Mouse (Mus musculus): ENCODE results near the gene Ubap2. TPM values are rescaled to one million over a fixed set of nuclear protein-coding genes. Genes with fewer than 3 reads are reported as not detected.

The Ubap2 gene
- polyA plus RNA-seq, 1 experiment from 2014 or later = 64.5 TPM

GRCm38 (mm10) chr4:41179825-41180725, 94.9 kb downstream of the Ubap2 start:
- no peaks in the 10 kb centered on the region for H3K9me3 ChIP-seq (ENCODE audit: low read length)
- H3K9ac ChIP-seq (replicated peaks; ENCODE audit: low read length) = no peak overlapping the region
- no peaks in the 10 kb centered on the region for H3K4me1 ChIP-seq (ENCODE audit: insufficient read depth, low read length)
- peaks cover 29% of the 10 kb centered on the region for H3K36me3 ChIP-seq (ENCODE audit: insufficient read depth, low read length)
- 87% methylated on average over 15 of the region's 15 CpGs for WGBS
- no peak overlapping the region for H3K4me3 ChIP-seq (ENCODE audit: low read length)
- no peak overlapping the region for H3K27ac ChIP-seq (ENCODE audit: low read length)
- ATAC-seq (ENCODE audit: low FRiP score, low TSS enrichment) = no peak
- no peaks in the 10 kb centered on the region for H3K27me3 ChIP-seq (ENCODE audit: insufficient read depth, low read length)
- no peak overlapping the region for H3K4me2 ChIP-seq (replicated peaks; ENCODE audit: low read depth, low read length)

- no peak overlapping the region for H3K27ac ChIP-seq (ENCODE audit: low read length)
- H3K4me2 ChIP-seq (replicated peaks; ENCODE audit: low read depth, low read length) = no peak overlapping the region
- H3K27me3 ChIP-seq (ENCODE audit: insufficient read depth, low read length) = no peaks in the 10 kb centered on the region
- no peak for ATAC-seq (ENCODE audit: low FRiP score, low TSS enrichment)
- H3K9ac ChIP-seq (replicated peaks; ENCODE audit: low read length) = no peak overlapping the region
- 67% methylated on average over 2 of the region's 2 CpGs for WGBS
- H3K9me3 ChIP-seq (ENCODE audit: low read length) = no peaks in the 10 kb centered on the region
- peaks cover 19% of the 10 kb centered on the region for H3K36me3 ChIP-seq (ENCODE audit: insufficient read depth, low read length)
- no peak overlapping the region for H3K4me3 ChIP-seq (ENCODE audit: low read length)
- no peaks in the 10 kb centered on the region for H3K4me1 ChIP-seq (ENCODE audit: insufficient read depth, low read length)
Measured at GRCm38 (mm10) chr4:41174631-41175030, 100.3 kb downstream of the Ubap2 start.

- Histone ChIP-seq H3K27me3 (ENCODE audit: insufficient read depth, low read length) (no peaks in the 10 kb centered on the region), H3K36me3 (ENCODE audit: insufficient read depth, low read length) (peaks cover 21% of the 10 kb centered on the region), H3K4me3 (ENCODE audit: low read length) (no peak overlapping the region), H3K27ac (ENCODE audit: low read length) (no peak overlapping the region), H3K4me2 (replicated peaks; ENCODE audit: low read depth, low read length) (no peak overlapping the region), H3K9ac (replicated peaks; ENCODE audit: low read length) (no peak overlapping the region), H3K4me1 (ENCODE audit: insufficient read depth, low read length) (no peaks in the 10 kb centered on the region), H3K9me3 (ENCODE audit: low read length) (no peaks in the 10 kb centered on the region)
- no peak for ATAC-seq (ENCODE audit: low FRiP score, low TSS enrichment)
- 80% methylated on average over 2 of the region's 2 CpGs for WGBS
Measured at GRCm38 (mm10) chr4:41170970-41171369, 104.0 kb downstream of the Ubap2 start.

- Histone ChIP-seq H3K4me1 (ENCODE audit: insufficient read depth, low read length) (no peaks in the 10 kb centered on the region), H3K9me3 (ENCODE audit: low read length) (no peaks in the 10 kb centered on the region), H3K27ac (ENCODE audit: low read length) (peak overlapping the region; percentile 46; the same call in 1 of the 2 replicates), H3K27me3 (ENCODE audit: insufficient read depth, low read length) (no peaks in the 10 kb centered on the region), H3K4me3 (ENCODE audit: low read length) (no peak overlapping the region), H3K36me3 (ENCODE audit: insufficient read depth, low read length) (0 out of 2 replicates have a peak, but pooled peaks cover 9% of the 10 kb centered on the region), H3K4me2 (replicated peaks; ENCODE audit: low read depth, low read length) (no peak overlapping the region), H3K9ac (replicated peaks; ENCODE audit: low read length) (no peak overlapping the region)
- 67% methylated on average over 6 of the region's 6 CpGs for WGBS
- no peak for ATAC-seq (ENCODE audit: low FRiP score, low TSS enrichment)
Measured at GRCm38 (mm10) chr4:41165693-41166475, 109.1 kb downstream of the Ubap2 start.

- Histone ChIP-seq H3K27ac (ENCODE audit: low read length) (no peak overlapping the region), H3K9ac (replicated peaks; ENCODE audit: low read length) (no peak overlapping the region), H3K9me3 (ENCODE audit: low read length) (no peaks in the 10 kb centered on the region), H3K4me2 (replicated peaks; ENCODE audit: low read depth, low read length) (no peak overlapping the region), H3K4me1 (ENCODE audit: insufficient read depth, low read length) (no peaks in the 10 kb centered on the region), H3K36me3 (ENCODE audit: insufficient read depth, low read length) (0 out of 2 replicates have a peak, but pooled peaks cover 9% of the 10 kb centered on the region), H3K27me3 (ENCODE audit: insufficient read depth, low read length) (no peaks in the 10 kb centered on the region), H3K4me3 (ENCODE audit: low read length) (no peak overlapping the region)
- ATAC-seq (ENCODE audit: low FRiP score, low TSS enrichment) = no peak
- WGBS = 32% methylated on average over 2 of the region's 2 CpGs
Measured at GRCm38 (mm10) chr4:41164974-41165373, 110.0 kb downstream of the Ubap2 start.

GRCm38 (mm10) chr4:41161232-41161631, 113.7 kb downstream of the Ubap2 start:
- 93% methylated on average over 3 of the region's 3 CpGs for WGBS
- ATAC-seq (ENCODE audit: low FRiP score, low TSS enrichment) = no peak
- H3K4me2 ChIP-seq (replicated peaks; ENCODE audit: low read depth, low read length) = no peak overlapping the region
- peaks cover 11% of the 10 kb centered on the region; the same call in 1 of the 2 replicates for H3K4me1 ChIP-seq (ENCODE audit: insufficient read depth, low read length)
- no peaks in the 10 kb centered on the region for H3K9me3 ChIP-seq (ENCODE audit: low read length)
- H3K9ac ChIP-seq (replicated peaks; ENCODE audit: low read length) = no peak overlapping the region
- H3K4me3 ChIP-seq (ENCODE audit: low read length) = no peak overlapping the region
- no peak overlapping the region for H3K27ac ChIP-seq (ENCODE audit: low read length)
- no peaks in the 10 kb centered on the region for H3K36me3 ChIP-seq (ENCODE audit: insufficient read depth, low read length)
- no peaks in the 10 kb centered on the region for H3K27me3 ChIP-seq (ENCODE audit: insufficient read depth, low read length)

- Histone ChIP-seq H3K4me1 (ENCODE audit: insufficient read depth, low read length) (peaks cover 11% of the 10 kb centered on the region; the same call in 1 of the 2 replicates), H3K9me3 (ENCODE audit: low read length) (no peaks in the 10 kb centered on the region), H3K36me3 (ENCODE audit: insufficient read depth, low read length) (no peaks in the 10 kb centered on the region), H3K4me3 (ENCODE audit: low read length) (no peak overlapping the region), H3K27me3 (ENCODE audit: insufficient read depth, low read length) (no peaks in the 10 kb centered on the region), H3K9ac (replicated peaks; ENCODE audit: low read length) (no peak overlapping the region), H3K27ac (ENCODE audit: low read length) (no peak overlapping the region), H3K4me2 (replicated peaks; ENCODE audit: low read depth, low read length) (no peak overlapping the region)
- ATAC-seq (ENCODE audit: low FRiP score, low TSS enrichment) = no peak
- 91% methylated on average over 1 of the region's 1 CpGs for WGBS
Measured at GRCm38 (mm10) chr4:41158251-41158650, 116.7 kb downstream of the Ubap2 start.

- peaks cover 11% of the 10 kb centered on the region; the same call in 1 of the 2 replicates for H3K4me1 ChIP-seq (ENCODE audit: insufficient read depth, low read length)
- no peaks in the 10 kb centered on the region for H3K36me3 ChIP-seq (ENCODE audit: insufficient read depth, low read length)
- no peak for ATAC-seq (ENCODE audit: low FRiP score, low TSS enrichment)
- WGBS = 79% methylated on average over 9 of the region's 9 CpGs
- no peaks in the 10 kb centered on the region for H3K9me3 ChIP-seq (ENCODE audit: low read length)
- H3K9ac ChIP-seq (replicated peaks; ENCODE audit: low read length) = no peak overlapping the region
- H3K4me3 ChIP-seq (ENCODE audit: low read length) = no peak overlapping the region
- no peak overlapping the region for H3K27ac ChIP-seq (ENCODE audit: low read length)
- no peak overlapping the region for H3K4me2 ChIP-seq (replicated peaks; ENCODE audit: low read depth, low read length)
- H3K27me3 ChIP-seq (ENCODE audit: insufficient read depth, low read length) = no peaks in the 10 kb centered on the region
Measured at GRCm38 (mm10) chr4:41156961-41157360, 118.0 kb downstream of the Ubap2 start.

- Histone ChIP-seq H3K36me3 (ENCODE audit: insufficient read depth, low read length) (no peaks in the 10 kb centered on the region), H3K4me2 (replicated peaks; ENCODE audit: low read depth, low read length) (no peak overlapping the region)
- WGBS = 90% methylated on average over 3 of the region's 3 CpGs
Measured at GRCm38 (mm10) chr4:41153146-41153545, 121.8 kb downstream of the Ubap2 start.

More at GRCm38 (mm10) chr4:41153146-41153545, 121.8 kb downstream of the Ubap2 start:
- H3K9me3 ChIP-seq (ENCODE audit: low read length) = no peaks in the 10 kb centered on the region
- H3K4me1 ChIP-seq (ENCODE audit: insufficient read depth, low read length) = peaks cover 8% of the 10 kb centered on the region; the same call in 1 of the 2 replicates
- no peak for ATAC-seq (ENCODE audit: low FRiP score, low TSS enrichment)
- no peak overlapping the region for H3K9ac ChIP-seq (replicated peaks; ENCODE audit: low read length)
- H3K27me3 ChIP-seq (ENCODE audit: insufficient read depth, low read length) = no peaks in the 10 kb centered on the region
- H3K4me3 ChIP-seq (ENCODE audit: low read length) = no peak overlapping the region
- no peak overlapping the region for H3K27ac ChIP-seq (ENCODE audit: low read length)

All from kidney, embryonic 16.5 days (tissue).